Mouse (Mus musculus) thymus, postnatal 10 days (tissue): ENCODE measurements around the gene B230118H07Rik.

Experiments used
- DNase-seq, 2 experiments: peaks; one replicate each; pipeline ENCODE4 v3.0.0; 2021; ENCODE audit warnings: low spot score in 2 of 2

Gene B230118H07Rik

GRCm38 (mm10) chr2:101525091-101525490 lies 124.2 kb downstream of the B230118H07Rik start:
- DNase-seq = no peak

DNA sequence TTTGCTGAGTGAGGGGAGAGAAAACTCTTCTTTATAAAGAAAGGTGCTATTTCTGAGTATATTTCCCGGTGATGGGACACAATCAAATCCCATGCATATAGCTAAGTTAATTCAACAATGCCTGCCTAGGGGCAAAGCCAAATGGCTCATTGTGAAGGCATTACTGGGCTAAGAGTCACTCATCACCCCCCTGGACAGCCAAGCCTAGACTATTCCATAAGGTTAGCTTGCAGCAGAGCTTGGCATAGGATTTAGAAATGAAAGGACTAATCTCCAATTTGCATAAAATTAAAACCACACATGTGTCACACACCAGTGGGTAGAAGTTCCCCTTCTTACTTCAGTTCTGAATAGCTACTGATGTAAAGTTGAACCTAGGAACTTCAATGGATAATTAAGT lies 128.8 kb downstream of the B230118H07Rik start:
- no peak for DNase-seq

DNA sequence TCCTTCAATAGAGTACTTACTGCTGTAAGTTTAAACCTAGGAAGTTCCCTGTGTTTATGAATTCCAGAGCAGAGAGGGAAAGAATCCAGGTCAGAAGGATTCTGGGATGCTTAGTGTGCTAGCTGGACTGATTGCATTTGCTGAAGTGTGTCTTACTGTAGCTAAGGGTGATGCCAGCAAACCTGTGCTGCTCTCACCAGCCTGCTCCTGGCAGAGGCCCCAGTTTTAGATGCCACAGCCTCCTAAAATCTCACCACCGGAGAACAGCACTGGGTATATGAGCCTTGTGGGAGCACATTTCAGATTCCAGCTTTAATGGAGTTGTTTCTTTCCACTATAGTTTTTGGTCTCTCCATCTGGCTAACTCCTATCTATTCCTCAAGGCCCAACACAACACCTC lies 129.4 kb downstream of the B230118H07Rik start:
- DNase-seq = no peak
